Mouse (Mus musculus) midbrain, postnatal 0 days (tissue): ENCODE results near the gene Ufsp1. TPM values are rescaled to one million over a fixed set of nuclear protein-coding genes. Genes with fewer than 3 reads are reported as not detected.
"Not testable (repeated sequence)": the region's sequence is repeated elsewhere in the genome, so short reads cannot be mapped to it uniquely, and the experiment has no call there.

Source experiments
- ATAC-seq: fragments of 200-750 bp; cut with Nextera tagmentation; 2 replicates; pipeline ENCODE4 v1.8.0; 2017; ENCODE audit warnings: moderate number of reproducible peaks, mild to moderate bottlenecking, moderate TSS enrichment, moderate library complexity; ENCODE audit not compliant: low FRiP score
- DNase-seq: peaks from one replicate; pipeline ENCODE4 v3.0.0-alpha.2; 2015; ENCODE audit warnings: low spot score
- H3K27ac ChIP-seq: fragments of 300-500 bp; sonication (generic); 2 replicates; pipeline ENCODE4 v1.5.1; 2014; ENCODE audit warnings: low read depth, mild to moderate bottlenecking, low read length, mixed read lengths
- H3K27me3 ChIP-seq: fragments of 300-500 bp; sonication (generic); 2 replicates; pipeline ENCODE4 v1.6.1; 2014; ENCODE audit warnings: low read length, control low read depth, mixed read lengths; ENCODE audit not compliant: insufficient read depth
- H3K36me3 ChIP-seq: fragments of 300-500 bp; sonication (generic); 2 replicates; pipeline ENCODE4 v1.6.1; 2014; ENCODE audit warnings: low read length, control low read depth, mixed read lengths; ENCODE audit not compliant: insufficient read depth
- H3K4me1 ChIP-seq: fragments of 300-500 bp; sonication (generic); 2 replicates; pipeline ENCODE4 v1.6.1; 2014; ENCODE audit warnings: mild to moderate bottlenecking, control low read depth, antibody characterized with exemption, low read length, mixed read lengths; ENCODE audit not compliant: insufficient read depth
- H3K4me2 ChIP-seq: fragments of 300-500 bp; sonication (generic); 2 replicates; pipeline ENCODE4 v1.6.1; 2014; ENCODE audit warnings: low read depth, mild to moderate bottlenecking, low read length, mixed read lengths; ENCODE audit not compliant: poor library complexity, severe bottlenecking
- H3K4me3 ChIP-seq: fragments of 300-500 bp; sonication (generic); 2 replicates; pipeline ENCODE4 v1.5.1; 2014; ENCODE audit warnings: low read depth, mild to moderate bottlenecking, low read length, moderate library complexity
- H3K9ac ChIP-seq: fragments of 300-500 bp; sonication (generic); replicated peaks from 2 replicates; pipeline ENCODE4 v1.6.1; 2014; ENCODE audit warnings: mild to moderate bottlenecking, low read length, moderate library complexity, mixed read lengths; ENCODE audit not compliant: poor library complexity, severe bottlenecking
- H3K9me3 ChIP-seq: fragments of 300-500 bp; sonication (generic); 2 replicates; pipeline ENCODE4 v1.6.1; 2016; ENCODE audit warnings: low read length, control low read depth
- CTCF ChIP-seq: IDR thresholded peaks from 2 replicates; pipeline ENCODE4 v1.5.1; 2016; ENCODE audit warnings: antibody characterized with exemption, mild to moderate bottlenecking
- WGBS: fragments of 180-500 bp; shearing (Covaris S2); extraction: QIAGEN DNeasy Blood & Tissue Kit; methylation state at CpG from one replicate; pipeline ENCODE4 v1.1.7; 2014; 5-methylcytosine and 5-hydroxymethylcytosine counted together
- polyA plus RNA-seq: library from polyadenylated mRNA; unstranded; fragments of >200 nt; fragmentation: Nextera tagmentation; extraction: Ambion mirVana; gene quantifications from 2 replicates; pipeline ENCODE4 v1.2.1, GENCODE M21; 2015
- total RNA-seq: library from RNA; depleted of rRNA; stranded (reverse); fragments of >200 nt; gene quantifications from 2 replicates; pipeline ENCODE4 v1.2.3, GENCODE M21; 2014

The Ufsp1 gene
- total and polyA plus RNA-seq, 2 experiments from 2014 or later, result 29.3 to 35.0 TPM

GRCm38 (mm10) chr5:137277360-137278342 lies 16.8 kb upstream of the Ufsp1 start:
- H3K9ac ChIP-seq, result no peak overlapping the region
- H3K4me3 ChIP-seq, result no peak overlapping the region
- WGBS, result 50% methylated on average over 18 of the region's 18 CpGs
- H3K27me3 ChIP-seq, result no peaks in the 10 kb centered on the region
- no peaks in the 10 kb centered on the region for H3K4me1 ChIP-seq
- H3K9me3 ChIP-seq, result no peaks in the 10 kb centered on the region
- H3K4me2 ChIP-seq, result no peak overlapping the region
- ATAC-seq, result 0 out of 2 replicates have a peak, but pooled peaks have one; percentile 38
- H3K36me3 ChIP-seq, result no peaks in the 10 kb centered on the region
- peak; percentile 65 for DNase-seq
- no peak overlapping the region for H3K27ac ChIP-seq
- peak; percentile 73 for TF ChIP-seq CTCF

- not testable (repeated sequence) for H3K36me3 ChIP-seq, ATAC-seq, H3K9ac ChIP-seq, H3K4me2 ChIP-seq, H3K9me3 ChIP-seq, H3K4me1 ChIP-seq, DNase-seq, H3K4me3 ChIP-seq, H3K27me3 ChIP-seq, H3K27ac ChIP-seq
- 77% methylated on average over 5 of the region's 6 CpGs for WGBS
Observed at GRCm38 (mm10) chr5:137284411-137284810, 10.0 kb upstream of the Ufsp1 start.

- no peak overlapping the region for H3K9ac ChIP-seq
- no peak overlapping the region for H3K4me3 ChIP-seq
- no peaks in the 10 kb centered on the region for H3K36me3 ChIP-seq
- ATAC-seq, result no peak
- peaks cover 3% of the 10 kb centered on the region; the same call in 1 of the 2 replicates for H3K27me3 ChIP-seq
- no peaks in the 10 kb centered on the region for H3K4me1 ChIP-seq
- H3K27ac ChIP-seq, result no peak overlapping the region
- 69% methylated on average over 5 of the region's 5 CpGs for WGBS
- no peak overlapping the region for H3K4me2 ChIP-seq
- DNase-seq, result peak; percentile 60
- H3K9me3 ChIP-seq, result no peaks in the 10 kb centered on the region
- peak; percentile 81 for TF ChIP-seq CTCF
Observed at GRCm38 (mm10) chr5:137285045-137285444, 9.4 kb upstream of the Ufsp1 start.

- peak overlapping the region; percentile 92 for H3K4me2 ChIP-seq
Observed at GRCm38 (mm10) chr5:137285986-137286385, 8.4 kb upstream of the Ufsp1 start.

GRCm38 (mm10) chr5:137286655-137287031 lies 7.8 kb upstream of the Ufsp1 start:
- Histone ChIP-seq H3K27ac (peak overlapping the region; percentile 82), H3K9me3 (no peaks in the 10 kb centered on the region)
- peak; percentile 77 for ATAC-seq

More at GRCm38 (mm10) chr5:137285986-137286385, 8.4 kb upstream of the Ufsp1 start:
- peak overlapping the region; percentile 82; the same call in 1 of the 2 replicates for H3K27ac ChIP-seq
- TF ChIP-seq CTCF, result no peak
- DNase-seq (no peak), ATAC-seq (no peak)
- H3K4me1 ChIP-seq, result peaks cover 3% of the 10 kb centered on the region; the same call in 1 of the 2 replicates
- peaks cover 3% of the 10 kb centered on the region; the same call in 1 of the 2 replicates for H3K27me3 ChIP-seq
- peak overlapping the region; percentile 65; the same call in 1 of the 2 replicates for H3K4me3 ChIP-seq
- 53% methylated on average over 7 of the region's 7 CpGs for WGBS
- no peaks in the 10 kb centered on the region for H3K36me3 ChIP-seq
- H3K9ac ChIP-seq, result peak overlapping the region; percentile 1; the same call in 1 of the 2 replicates
- no peaks in the 10 kb centered on the region for H3K9me3 ChIP-seq

More at GRCm38 (mm10) chr5:137286655-137287031, 7.8 kb upstream of the Ufsp1 start:
- H3K4me1 ChIP-seq, result peaks cover 3% of the 10 kb centered on the region; the same call in 1 of the 2 replicates
- peak; percentile 96 for DNase-seq
- H3K4me2 ChIP-seq, result peak overlapping the region; percentile 92
- TF ChIP-seq CTCF, result peak; percentile 86
- peak overlapping the region; percentile 83 for H3K9ac ChIP-seq
- WGBS, result under 1% methylated on average over 16 of the region's 16 CpGs
- peaks cover 3% of the 10 kb centered on the region; the same call in 1 of the 2 replicates for H3K27me3 ChIP-seq
- no peaks in the 10 kb centered on the region for H3K36me3 ChIP-seq
- peak overlapping the region; percentile 65 for H3K4me3 ChIP-seq
